Mouse (Mus musculus): ENCODE measurements around the gene Clec9a. TPM values are rescaled to one million over a fixed set of nuclear protein-coding genes. Genes with fewer than 3 reads are reported as not detected.

Gene Clec9a
- polyA plus RNA-seq, 1 experiment, result not detected

DNA sequence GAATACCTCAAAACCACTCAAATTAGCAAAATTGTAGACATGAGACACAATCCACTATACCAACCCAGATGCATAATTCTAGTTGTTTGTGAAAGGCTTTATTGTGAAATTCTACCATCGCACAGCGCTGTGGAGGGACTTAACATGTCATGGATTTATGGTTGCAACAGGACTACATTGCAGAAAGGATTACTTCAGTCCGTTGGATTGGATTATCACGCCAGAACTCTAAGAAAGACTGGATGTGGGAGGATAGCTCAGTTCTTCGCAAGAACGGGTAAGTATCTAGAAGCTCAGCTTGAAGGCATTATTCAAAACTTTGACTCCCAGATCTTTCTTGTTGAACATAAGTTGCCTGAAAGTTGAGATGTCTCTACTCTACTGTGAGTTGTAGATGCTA is 5.3 kb upstream of the Clec9a start:
- TF ChIP-seq GATA1 (IDR thresholded peaks at IDR 0.05; ENCODE audit: low read length), result no peak

GRCm38 (mm10) chr6:129405999-129406398 is 2.7 kb upstream of the Clec9a start:
- no peak for TF ChIP-seq GATA1 (IDR thresholded peaks at IDR 0.05; ENCODE audit: low read length)

GRCm38 (mm10) chr6:129407324-129407723 is 1.3 kb upstream of the Clec9a start:
- no peak for TF ChIP-seq GATA1 (IDR thresholded peaks at IDR 0.05; ENCODE audit: low read length)

DNA sequence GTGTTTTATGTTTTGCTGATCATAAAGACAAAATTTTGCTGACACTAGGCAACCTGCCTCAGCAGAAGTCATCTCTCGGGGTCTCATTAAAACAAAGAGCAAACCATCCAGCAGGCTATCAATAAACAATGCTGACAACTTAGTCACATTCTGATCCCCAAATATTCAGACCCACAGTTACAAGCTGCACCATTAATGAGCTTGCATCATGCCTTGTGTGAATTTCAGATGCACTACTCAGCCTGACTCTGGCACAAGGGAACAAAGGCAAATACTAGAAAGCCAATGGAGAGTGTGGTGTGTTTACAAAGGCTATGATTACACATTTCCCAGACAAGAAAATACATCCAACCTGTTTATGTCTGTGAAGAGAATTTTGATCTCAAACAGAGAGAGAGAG is 5.5 kb downstream of the Clec9a start:
- TF ChIP-seq GATA1 (IDR thresholded peaks at IDR 0.05; ENCODE audit: low read length), result no peak

DNA sequence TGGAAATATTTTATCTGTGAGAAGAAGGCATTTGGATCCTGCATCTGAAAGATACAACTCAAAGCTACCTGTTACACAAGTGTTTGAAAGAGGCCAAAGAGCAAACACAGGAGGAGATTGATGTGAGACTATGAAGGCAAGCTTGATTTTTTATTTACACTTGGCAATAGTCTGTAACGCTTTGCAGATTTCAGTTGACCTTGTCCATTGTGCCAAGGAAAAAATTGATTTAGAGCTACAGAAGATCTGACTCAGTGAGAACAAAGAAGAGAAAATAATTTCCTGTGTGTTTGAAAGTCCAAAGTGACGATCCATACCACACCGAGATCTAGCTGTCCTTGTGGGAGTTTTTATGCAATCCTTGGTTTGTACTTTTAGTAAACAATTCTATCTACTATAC is 13.6 kb downstream of the Clec9a start:
- TF ChIP-seq GATA1 (IDR thresholded peaks at IDR 0.05; ENCODE audit: low read length), result no peak

GRCm38 (mm10) chr6:129423040-129423733 is 14.5 kb downstream of the Clec9a start:
- no peak for TF ChIP-seq GATA1 (IDR thresholded peaks at IDR 0.05; ENCODE audit: low read length)

- TF ChIP-seq GATA1 (IDR thresholded peaks at IDR 0.05; ENCODE audit: low read length), result no peak
These were observed 15.0 kb downstream of the Clec9a start for GRCm38 (mm10) chr6:129423734-129424072.

DNA sequence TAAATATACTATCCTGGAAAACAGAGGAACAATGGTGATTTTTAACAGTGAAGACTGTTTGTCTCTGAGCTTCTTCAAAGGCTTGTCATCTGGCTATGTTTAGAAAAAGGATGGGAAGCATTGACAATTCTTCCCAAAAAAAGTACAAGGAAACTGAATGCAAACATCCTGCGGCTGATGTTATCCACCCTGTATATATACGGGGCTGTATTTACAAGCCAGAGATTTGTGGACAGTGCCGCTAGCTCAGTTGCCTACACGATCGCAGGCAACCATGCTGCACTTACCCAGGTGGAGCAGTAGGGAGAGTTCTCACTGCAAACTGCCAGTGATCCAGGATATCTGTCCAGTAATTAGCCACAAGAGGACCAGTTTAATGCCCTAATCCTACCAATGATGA is 16.6 kb downstream of the Clec9a start:
- TF ChIP-seq GATA1 (IDR thresholded peaks at IDR 0.05; ENCODE audit: low read length), result no peak

GRCm38 (mm10) chr6:129425812-129426211 is 17.1 kb downstream of the Clec9a start:
- TF ChIP-seq GATA1 (IDR thresholded peaks at IDR 0.05; ENCODE audit: low read length), result no peak

GRCm38 (mm10) chr6:129427281-129427680 is 18.6 kb downstream of the Clec9a start:
- no peak for TF ChIP-seq GATA1 (IDR thresholded peaks at IDR 0.05; ENCODE audit: low read length)

- no peak for TF ChIP-seq GATA1 (IDR thresholded peaks at IDR 0.05; ENCODE audit: low read length)
These were observed 25.6 kb downstream of the Clec9a start for GRCm38 (mm10) chr6:129434239-129434638.

GRCm38 (mm10) chr6:129436025-129436424 is 27.4 kb downstream of the Clec9a start:
- no peak for TF ChIP-seq GATA1 (IDR thresholded peaks at IDR 0.05; ENCODE audit: low read length)

DNA sequence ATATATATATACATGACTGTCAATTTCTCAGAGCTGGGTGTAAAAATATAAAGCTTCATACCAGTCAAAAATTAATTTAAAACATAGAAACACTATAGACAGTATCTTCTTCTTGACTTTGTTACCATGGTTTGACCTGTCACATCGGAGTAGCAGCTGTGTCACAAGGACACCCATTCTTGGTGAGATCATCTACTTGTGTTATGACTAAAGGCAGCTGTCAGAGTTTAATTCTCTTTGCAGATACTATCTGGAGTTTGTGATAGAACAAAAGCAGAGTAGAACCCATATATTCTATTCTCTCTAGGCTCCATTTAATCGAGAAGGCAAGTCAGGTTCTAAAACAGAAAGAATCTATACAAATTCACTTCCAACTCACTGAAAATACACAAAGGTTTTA is 29.4 kb downstream of the Clec9a start:
- no peak for TF ChIP-seq GATA1 (IDR thresholded peaks at IDR 0.05; ENCODE audit: low read length)

DNA sequence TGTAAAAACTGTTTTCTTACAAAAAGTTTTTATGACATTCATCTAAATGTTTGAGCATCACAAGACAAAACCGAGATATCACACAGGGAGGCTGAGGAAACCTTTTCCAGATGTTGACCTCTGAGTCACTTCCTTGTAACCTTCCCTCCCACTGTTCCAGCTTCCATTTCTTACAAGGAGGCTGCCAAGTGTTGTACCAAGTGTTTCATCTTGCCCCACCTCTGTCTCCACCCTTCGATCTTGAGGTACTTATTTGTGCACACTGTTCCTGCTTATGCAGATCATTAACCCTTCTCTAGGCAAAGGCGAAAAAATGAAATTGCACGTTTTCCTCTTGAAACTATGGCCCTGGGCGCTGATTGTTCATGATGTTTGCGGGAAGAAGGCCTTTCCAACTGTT is 41.1 kb downstream of the Clec9a start:
- no peak for TF ChIP-seq GATA1 (IDR thresholded peaks at IDR 0.05; ENCODE audit: low read length)

DNA sequence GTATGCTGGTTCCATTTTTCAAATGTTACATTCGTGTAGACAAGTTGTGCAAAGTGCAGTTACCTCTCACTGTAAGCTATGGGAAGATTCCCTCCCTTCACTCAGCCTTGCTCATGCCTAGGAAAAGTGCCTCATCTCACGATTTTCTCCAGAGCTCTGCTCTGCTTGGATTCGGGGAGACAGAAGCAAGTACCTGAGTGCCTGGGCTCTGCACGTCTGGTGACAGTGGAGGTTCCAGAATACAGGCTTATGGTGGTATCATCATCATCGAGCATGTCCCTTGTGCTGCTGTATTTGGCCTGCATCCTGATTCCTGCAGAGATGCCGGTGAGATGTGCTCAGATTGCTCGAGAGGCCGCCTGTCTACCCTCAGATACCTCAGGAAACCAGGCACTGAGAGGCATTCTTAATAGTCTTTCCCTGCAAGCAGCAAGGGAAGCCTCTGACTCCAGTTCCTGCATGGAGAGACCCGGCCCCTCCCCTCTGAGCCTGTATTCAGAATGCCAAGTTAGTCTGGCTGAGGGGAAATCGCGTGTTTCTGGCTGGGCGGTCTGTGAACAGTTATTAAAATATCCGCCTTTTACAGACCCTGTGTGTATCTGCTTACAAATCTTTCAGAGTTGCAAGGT is 42.9 kb downstream of the Clec9a start, which contains the start of gene Clec1a:
Gene Clec1a (minus strand): TSS at position 590 of the 629 bp plus-strand sequence.
- TF ChIP-seq GATA1 (IDR thresholded peaks at IDR 0.05; ENCODE audit: low read length), result no peak

- TF ChIP-seq GATA1 (IDR thresholded peaks at IDR 0.05; ENCODE audit: low read length), result no peak
These were observed 62.7 kb downstream of the Clec9a start for GRCm38 (mm10) chr6:129471386-129471785.

DNA sequence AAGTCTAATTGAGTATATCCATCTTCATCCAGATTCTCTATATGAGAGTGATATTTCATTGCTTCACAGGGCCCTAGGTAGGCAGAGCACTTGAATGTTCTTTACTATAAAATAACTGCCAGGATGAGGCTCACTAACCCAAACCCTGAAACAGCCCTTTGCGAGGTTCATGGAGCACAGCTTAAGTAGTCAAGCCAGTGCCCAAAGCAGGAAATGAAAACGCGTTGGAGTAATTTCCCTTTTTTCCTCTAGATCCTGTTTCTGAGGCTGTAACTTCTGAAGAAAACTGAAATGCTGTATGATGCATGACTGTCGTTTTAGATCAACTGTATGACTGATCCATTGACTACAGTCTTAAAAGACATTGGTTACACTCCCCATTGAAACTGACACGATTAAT is 64.0 kb downstream of the Clec9a start:
- no peak for TF ChIP-seq GATA1 (IDR thresholded peaks at IDR 0.05; ENCODE audit: low read length)

Other genes with a start within 250 kb of the Clec9a start
- not detected in 2 replicates for gene Clec2d, start 228.2 kb upstream of the Clec9a start, polyA plus RNA-seq (2012)
- gene Cd69, start 133.4 kb upstream of the Clec9a start, polyA plus RNA-seq (2012), result not detected in 2 replicates
- gene 4922502D21Rik, start 77.1 kb upstream of the Clec9a start, polyA plus RNA-seq (2012), result not detected in 2 replicates
- gene Clec12a, start 66.2 kb upstream of the Clec9a start, polyA plus RNA-seq (2012), result not detected in 2 replicates
- gene Clec12b, start 23.0 kb upstream of the Clec9a start, polyA plus RNA-seq (2012), result not detected in 2 replicates
- not detected in 2 replicates for gene Clec1b, start 11.6 kb upstream of the Clec9a start, polyA plus RNA-seq (2012)
- not detected in 2 replicates for gene Clec1a, start 43.1 kb downstream of the Clec9a start, polyA plus RNA-seq (2012)
- gene Olr1, start 98.3 kb downstream of the Clec9a start, polyA plus RNA-seq (2012), result not detected in 2 replicates
- gene Tmem52b, start 103.7 kb downstream of the Clec9a start, polyA plus RNA-seq (2012), result not detected in 2 replicates
- 71.2 and 107 TPM in 2 replicates for gene Gabarapl1, start 124.3 kb downstream of the Clec9a start, polyA plus RNA-seq (2012)
- not detected in 2 replicates for gene Klre1, start 169.0 kb downstream of the Clec9a start, polyA plus RNA-seq (2012)
- not detected in 2 replicates for gene Klrd1, start 182.9 kb downstream of the Clec9a start, polyA plus RNA-seq (2012)
- gene Klrk1, start 215.0 kb downstream of the Clec9a start, polyA plus RNA-seq (2012), result not detected in 2 replicates
- gene Klrc3, start 234.5 kb downstream of the Clec9a start, polyA plus RNA-seq (2012), result not detected in 2 replicates

Measured in G1E-ER4 (cell line).